Mouse (Mus musculus) adrenal gland (tissue): Measurements from ENCODE around the gene Hnf1b.

Experiments used
- intact Hi-C: fragments of 180-260 bp; cut with DNase I; formaldehyde crosslinking; loops from one replicate; pipeline ENCODE4 v1.15.1; 2025

Gene Hnf1b

GRCm38 (mm10) chr11:83893325-83893724 is 43.5 kb downstream of the Hnf1b start:
- intact Hi-C loops, result no loop called here

- intact Hi-C loops, result no loop called here
Measured at GRCm38 (mm10) chr11:83896430-83897410, 46.9 kb downstream of the Hnf1b start.

- intact Hi-C loops, result no loop called here
Measured at GRCm38 (mm10) chr11:83897569-83897968, 47.7 kb downstream of the Hnf1b start.

GRCm38 (mm10) chr11:83902812-83903211 is 52.9 kb downstream of the Hnf1b start:
- intact Hi-C loops, result no loop called here

- intact Hi-C loops, result no loop called here
Measured at GRCm38 (mm10) chr11:83905756-83906155, 55.9 kb downstream of the Hnf1b start.

GRCm38 (mm10) chr11:83908376-83908775 is 58.5 kb downstream of the Hnf1b start:
- intact Hi-C loops, result no loop called here

- intact Hi-C loops, result no loop called here
Measured at GRCm38 (mm10) chr11:83913824-83914311, 64.0 kb downstream of the Hnf1b start.

- intact Hi-C loops, result no loop called here
Measured at GRCm38 (mm10) chr11:83914501-83914900, 64.6 kb downstream of the Hnf1b start.

GRCm38 (mm10) chr11:83922600-83922999 is 72.7 kb downstream of the Hnf1b start:
- intact Hi-C loops, result no loop called here

GRCm38 (mm10) chr11:83927097-83927496 is 77.2 kb downstream of the Hnf1b start:
- intact Hi-C loops, result loop anchor here (5.0 kb wide), 1 partner anchor 95 kb away; no protein-coding TSS in a partner anchor

- intact Hi-C loops, result loop anchor here (5.0 kb wide), 1 partner anchor 115 kb away; no protein-coding TSS in a partner anchor
Measured at GRCm38 (mm10) chr11:83932506-83933106, 82.7 kb downstream of the Hnf1b start.

- intact Hi-C loops, result loop anchor here (5.0 kb wide), 1 partner anchor 116 kb away; no protein-coding TSS in a partner anchor
Measured at GRCm38 (mm10) chr11:83933376-83933775, 83.5 kb downstream of the Hnf1b start.

- intact Hi-C loops, result loop anchor here (5.0 kb wide), 1 partner anchor 149 kb away; no protein-coding TSS in a partner anchor
Measured at GRCm38 (mm10) chr11:83935986-83936665, 86.3 kb downstream of the Hnf1b start.

GRCm38 (mm10) chr11:83938556-83938955 is 88.7 kb downstream of the Hnf1b start:
- intact Hi-C loops, result loop anchor here (5.0 kb wide), 1 partner anchor 151 kb away; no protein-coding TSS in a partner anchor

GRCm38 (mm10) chr11:83941950-83942840 is 92.3 kb downstream of the Hnf1b start, which contains the start of gene Ddx52:
TSS of gene Ddx52 (plus strand) at chr11:83942062.
- intact Hi-C loops, result no loop called here
